Mouse (Mus musculus) fat pad, adult 2 months (tissue): ENCODE measurements around the gene Psmb7.

Experiments
- DNase-seq: peaks from one replicate; pipeline ENCODE4 v3.0.0-alpha.2; 2011; ENCODE audit warnings: low read depth, low spot score; ENCODE audit errors: extremely low read depth

Psmb7 gene

DNA sequence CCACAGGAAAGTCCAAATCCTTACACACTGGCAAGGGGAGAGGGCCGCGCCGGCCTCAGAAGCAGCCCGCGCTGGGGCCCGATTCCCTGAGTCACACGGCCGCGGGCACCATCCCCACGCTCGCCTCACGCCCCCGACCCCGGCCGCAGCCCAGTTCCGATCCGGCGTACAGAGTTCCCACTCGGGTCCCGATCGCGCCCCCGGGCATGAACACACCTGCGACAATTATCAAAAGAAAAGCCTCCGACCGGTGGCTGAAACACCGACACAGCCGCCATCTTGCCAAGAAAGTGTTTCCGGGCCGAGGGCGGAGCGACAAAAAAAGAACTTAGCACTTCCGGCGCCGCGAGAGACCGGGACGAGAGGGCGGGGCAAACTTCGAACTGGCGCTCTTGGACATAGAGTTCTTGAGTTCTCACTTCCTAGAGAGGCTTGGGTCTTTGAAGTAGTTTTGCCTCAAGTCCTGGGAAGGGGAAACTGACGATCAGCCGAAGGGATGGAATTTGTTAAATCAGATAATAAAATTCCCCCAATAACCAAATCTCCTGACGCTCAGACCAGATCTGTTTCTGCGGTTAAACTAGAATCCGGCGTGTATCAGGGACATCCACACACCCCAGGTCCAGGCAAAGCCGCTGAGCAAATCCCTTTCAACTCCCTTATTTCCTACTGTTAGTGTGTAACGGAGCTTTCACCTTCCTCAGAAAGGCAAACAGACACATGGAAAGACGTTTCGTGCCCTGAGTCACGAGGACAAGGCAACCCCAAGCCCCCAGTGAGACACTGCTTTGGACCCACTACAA, at the start of gene Psmb7:
Gene Psmb7 (minus strand): TSS at position 463 of the 803 bp plus-strand sequence.
- DNase-seq: peak; percentile 56

DNA sequence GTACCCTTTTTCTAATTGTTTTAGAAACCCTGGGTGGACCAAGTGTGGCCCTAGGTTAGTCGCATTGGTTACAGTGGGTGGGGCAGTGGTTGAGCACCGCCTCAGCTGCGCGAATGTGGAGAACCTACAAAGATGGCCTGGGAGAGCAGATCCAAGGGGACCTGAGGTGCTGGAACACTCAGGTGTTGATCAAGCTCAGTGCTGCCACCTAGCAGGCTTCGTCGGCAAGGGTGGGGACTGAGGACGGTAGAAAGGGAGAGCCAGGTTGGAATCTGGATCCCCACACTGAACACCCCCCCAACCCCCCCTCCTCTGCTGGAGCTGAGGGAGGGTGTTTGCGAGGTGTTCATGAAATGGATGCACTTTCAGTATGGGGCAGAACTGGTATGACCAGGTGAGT, 47.7 kb upstream of the Psmb7 start:
- DNase-seq: no peak

DNA sequence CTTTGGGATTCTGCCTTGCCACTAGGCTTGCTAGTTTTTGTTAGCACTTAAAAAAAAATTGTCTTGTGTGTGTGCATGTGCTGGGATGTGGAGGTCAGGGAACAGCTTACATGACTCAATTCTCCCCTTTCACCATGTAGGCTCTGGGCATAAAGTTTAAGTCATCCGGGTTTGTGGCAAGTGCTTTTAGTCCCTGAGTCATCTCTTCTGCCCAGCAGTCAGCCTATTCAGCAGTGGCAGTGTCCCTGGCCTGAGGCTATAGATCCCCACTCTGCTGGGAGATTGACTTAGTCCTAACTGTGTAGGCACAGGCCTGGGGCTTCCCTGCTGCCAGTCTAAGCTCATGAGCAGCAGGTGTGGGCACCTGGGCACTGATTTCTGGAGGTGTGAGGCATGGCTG, 46.0 kb upstream of the Psmb7 start:
- no peak for DNase-seq

DNA sequence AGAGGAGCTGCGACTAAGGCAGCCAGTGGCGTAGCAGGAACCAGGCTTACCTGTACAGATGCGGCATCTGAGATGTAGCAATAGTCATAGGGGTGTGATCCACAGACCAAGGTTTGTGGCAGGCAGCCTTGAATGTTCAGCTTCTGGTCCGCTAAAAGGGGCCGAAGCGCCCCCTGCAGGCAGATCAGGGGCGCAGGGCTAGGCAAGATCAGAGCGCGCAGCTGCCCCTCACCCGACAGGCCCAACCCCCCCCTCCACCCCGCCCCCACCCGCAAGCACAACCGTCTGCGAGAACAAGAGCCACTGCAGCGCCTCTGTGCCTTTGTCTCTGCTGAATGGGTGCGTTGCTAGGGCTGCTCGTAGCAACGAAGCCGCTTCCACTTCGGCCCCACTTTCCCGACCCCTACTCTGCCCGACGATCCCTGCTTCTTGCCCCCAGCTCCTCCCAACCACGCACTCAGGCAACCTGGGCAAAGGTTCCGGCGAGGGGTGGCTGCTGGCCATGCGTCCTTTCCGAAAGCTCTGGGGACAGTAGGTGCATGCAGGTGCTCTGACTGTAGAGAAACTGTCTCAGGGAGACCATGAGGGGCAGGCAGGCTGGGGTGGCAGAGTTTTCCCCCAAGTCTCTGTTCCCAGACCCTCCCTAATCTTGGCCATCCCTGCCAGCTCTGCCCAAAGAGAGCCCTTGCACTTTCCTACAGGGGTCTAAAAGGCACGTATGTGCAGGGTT, 45.1 kb upstream of the Psmb7 start:
- no peak for DNase-seq

DNA sequence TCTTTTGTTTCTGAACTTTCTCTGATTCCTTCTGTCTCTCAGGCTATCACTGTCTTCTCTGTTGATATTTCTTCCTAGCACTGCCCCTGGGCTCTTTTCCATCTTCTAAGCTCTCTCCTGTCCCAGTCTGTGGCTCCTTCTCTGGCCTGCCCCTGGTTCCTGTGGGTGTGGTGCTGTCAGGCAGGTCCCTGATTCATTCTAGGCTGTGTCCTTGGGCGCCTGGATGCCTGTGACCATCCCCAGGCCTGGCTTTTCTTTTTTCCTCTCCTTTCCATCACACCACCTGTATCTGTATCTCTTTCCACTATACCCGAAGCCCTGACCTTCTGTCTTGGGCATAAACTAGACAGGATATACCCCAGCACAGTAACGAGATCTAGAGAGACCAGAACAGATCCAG, 41.9 kb upstream of the Psmb7 start:
- DNase-seq: no peak

DNA sequence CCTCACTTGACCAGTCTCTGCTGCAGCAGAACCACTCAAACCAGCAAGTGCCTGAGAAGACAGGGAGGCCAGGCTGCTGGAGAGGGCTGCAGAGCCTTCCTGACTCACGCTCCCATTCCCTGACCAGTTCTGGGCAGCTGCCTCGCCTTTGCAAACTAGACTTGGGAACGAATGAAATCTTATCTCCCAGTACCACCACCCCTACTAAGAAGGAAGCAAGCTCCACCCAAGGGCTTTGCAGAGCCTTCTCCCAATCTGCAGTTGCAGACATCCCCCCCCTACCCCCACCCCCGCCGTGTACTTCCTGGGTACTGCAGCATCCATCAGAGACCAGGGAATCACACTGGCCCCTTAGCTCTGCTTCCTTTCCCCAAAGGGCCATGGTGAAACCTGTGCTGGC, 39.2 kb upstream of the Psmb7 start:
- DNase-seq: no peak

DNA sequence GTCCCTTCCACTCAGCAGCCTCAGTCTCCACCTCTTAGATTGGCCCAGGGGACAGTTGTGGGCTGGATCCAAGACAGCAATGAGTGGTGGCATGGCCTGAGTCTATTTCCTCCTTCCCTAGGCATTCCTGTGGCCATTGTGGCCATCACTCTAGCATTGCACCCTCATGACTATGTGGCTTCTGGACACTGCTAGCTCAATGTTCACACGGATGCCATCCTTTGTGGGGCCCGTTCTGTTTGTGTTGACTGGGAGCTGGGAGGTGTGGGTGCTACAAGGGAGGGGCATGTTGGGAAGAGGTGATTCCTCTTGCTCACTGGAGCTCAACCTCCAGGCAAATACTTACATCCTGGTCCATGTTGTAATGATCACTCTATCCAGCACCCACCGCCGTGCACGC, 38.3 kb upstream of the Psmb7 start:
- no peak for DNase-seq

DNA sequence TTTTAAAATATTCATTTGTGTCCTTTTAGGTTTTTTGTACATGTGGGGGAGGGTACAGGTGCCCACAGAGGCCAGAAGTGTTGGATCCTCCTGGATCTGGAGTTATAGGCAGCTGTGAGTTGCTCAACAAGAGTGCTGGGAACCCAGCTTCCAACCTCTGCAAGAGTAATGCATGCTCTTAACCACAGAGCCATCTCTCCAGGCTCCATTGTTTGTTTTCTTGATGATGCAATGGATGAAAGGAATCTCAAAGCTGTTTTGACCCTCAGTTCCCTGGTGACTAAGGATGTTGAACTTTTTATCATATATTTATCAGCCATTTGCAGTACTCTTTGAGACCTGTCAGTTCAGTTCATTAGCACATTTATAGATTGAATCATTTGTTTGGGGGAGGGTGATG, 35.1 kb upstream of the Psmb7 start:
- DNase-seq: no peak

DNA sequence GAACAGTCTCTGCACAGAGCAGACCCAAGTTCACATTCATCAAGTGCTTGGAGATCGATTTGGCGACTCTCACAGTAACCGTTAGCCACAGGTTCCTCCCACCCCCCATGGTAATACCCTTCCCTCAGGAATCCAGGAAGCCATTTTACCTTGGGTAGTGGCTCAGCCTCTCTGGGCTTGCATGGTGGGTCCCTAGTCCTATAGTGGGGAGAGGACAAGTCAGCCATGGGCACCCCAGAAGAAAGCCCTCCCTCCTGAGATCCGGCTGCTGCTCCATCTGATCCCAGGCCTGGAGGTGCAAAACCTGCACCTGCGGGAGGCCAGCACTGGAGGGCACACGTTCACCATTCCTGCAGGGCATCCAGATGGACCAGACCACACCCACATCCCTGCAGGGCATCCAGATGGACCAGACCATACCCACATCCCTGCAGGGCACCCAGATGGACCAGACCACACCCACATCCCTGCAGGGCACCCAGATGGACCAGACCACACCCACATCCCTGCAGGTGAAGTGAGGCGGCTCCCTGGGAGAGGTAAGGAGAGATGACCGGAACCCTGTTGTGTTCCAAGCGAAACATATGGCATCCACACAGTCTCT, 31.6 kb upstream of the Psmb7 start:
- DNase-seq: no peak

DNA sequence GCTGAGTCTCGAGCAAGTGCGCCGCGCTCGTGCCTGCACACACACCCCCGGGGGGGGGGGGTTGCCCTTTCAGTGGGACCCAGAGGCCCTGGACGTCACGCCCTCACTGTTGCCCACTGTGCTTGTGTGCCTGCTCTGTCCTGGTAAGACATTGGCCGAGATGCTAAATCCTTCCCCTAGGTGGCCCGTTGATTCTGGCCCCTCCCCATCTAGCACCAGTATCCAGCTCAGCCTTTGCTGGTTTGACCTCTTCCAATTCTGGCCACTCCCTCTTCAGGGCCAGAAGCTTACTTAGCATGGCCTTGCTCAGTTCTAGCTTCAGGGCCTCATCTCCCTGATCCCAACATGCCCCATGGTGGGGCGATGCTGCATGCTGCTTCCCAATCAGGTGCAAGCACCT, 28.6 kb upstream of the Psmb7 start:
- no peak for DNase-seq

DNA sequence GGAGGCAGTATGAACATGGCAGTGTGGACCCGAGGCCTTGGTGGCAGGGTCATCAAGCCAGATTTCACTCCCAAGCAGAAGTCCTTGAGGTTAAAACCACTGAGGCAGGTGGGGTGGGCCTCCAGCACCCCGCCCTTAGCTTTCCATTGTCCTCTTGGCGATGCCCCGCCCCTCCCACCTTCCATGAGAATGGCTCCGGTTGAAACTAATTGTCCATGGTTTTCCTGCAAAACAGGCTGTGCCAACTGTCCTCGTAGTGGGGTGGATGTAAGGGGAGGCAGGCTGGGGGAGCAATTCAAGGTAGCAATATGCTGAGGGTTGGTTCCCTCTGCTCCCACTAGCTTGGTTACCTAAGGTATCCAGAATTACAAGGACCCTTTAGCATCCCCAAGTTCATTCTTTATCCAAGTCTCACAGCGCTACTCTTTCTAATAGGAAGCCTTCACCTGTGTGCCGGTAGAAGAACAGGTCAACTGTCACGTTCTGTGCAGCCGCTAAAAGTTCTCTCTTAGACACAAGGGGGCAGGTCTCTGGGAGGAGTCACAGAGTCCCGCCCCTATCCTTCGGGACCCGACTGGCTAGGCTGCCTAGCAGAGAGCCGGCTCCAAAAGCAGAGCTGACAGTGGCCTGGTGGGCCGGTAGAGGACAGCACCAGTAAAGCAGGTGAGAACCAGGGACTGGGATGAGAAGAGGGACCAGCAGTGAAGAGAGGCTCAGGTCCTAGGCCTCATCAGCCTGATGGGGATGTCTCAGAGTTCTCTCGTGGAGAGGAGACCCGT, 25.1 kb upstream of the Psmb7 start:
- no peak for DNase-seq

DNA sequence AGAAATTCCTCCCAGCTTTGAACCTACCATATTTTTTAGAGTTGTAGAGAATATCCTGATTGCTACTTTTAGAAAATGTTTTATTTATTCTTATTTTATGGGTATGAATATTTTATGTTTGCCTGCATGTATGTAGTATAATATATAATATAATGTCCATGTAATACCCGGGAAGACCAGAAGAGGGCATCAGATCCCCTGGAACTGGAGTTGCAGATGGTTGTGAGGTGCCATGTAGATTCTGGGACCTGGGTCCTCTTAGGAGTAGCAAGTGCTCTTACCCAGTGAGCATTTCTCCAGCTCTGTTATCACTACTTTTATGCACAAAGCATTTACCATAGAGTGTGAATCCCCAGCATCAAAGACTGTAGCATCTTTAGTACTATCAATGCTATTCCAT, 17.5 kb upstream of the Psmb7 start:
- no peak for DNase-seq

DNA sequence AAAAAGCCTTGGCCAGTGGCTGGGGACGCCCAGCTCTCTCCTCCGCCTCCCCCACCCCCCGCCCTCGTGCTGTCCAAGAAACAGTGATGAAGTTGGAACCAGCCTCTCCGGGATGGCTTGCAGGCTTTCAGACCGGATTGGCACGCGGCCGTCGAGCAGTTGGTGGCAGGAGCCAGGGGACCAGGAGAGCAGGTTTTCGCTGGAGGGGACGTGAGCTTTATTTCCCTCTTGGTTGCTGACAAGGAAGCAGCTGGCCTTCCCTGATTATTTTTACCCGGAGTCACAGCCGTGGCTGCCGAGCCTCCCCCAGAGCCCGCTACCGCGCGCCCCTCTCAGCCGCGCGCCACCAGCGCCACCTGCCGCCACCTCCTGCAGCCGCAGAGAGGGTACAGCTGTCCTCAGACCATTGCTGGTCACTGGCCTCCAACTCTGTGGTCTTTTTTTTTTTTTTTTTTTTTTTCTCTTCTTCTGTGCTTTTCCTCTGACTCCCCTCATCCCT, 14.5 kb upstream of the Psmb7 start:
- no peak for DNase-seq

DNA sequence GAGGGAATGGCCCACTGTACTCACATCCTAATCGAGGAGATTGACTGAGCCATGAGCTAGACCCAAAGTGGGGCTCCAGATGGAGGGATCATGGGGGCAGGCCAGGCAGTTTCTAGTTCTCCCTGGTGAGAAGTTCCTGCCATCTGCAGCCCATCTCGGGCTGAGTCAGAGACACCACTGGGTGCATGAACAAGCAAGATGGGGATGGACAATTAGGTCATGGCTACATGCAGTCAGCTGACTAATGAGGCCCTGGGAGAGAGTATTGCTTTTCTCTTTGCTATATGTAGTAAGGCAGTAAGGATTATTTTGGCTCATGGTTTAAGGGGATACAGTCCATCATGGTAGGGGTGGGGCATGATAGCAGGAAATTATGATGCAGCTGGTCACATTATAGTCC, 9.8 kb upstream of the Psmb7 start:
- no peak for DNase-seq

DNA sequence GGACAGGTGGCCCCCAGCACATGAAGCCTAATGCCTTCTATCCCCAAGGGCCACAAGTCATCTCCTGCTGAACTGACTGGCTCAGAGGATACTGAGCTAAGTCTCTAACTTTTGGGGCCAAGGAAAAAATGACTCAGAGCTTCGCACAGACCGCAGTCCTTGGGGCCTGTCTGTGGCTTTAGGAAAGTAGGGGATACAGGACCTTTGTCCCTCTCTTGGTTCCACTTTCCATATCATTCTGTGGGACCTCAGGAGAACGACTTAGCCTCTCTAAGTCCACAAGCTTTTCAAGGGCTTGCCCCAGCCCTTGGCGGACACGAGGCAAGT, 9.4 kb upstream of the Psmb7 start:
- DNase-seq: no peak

DNA sequence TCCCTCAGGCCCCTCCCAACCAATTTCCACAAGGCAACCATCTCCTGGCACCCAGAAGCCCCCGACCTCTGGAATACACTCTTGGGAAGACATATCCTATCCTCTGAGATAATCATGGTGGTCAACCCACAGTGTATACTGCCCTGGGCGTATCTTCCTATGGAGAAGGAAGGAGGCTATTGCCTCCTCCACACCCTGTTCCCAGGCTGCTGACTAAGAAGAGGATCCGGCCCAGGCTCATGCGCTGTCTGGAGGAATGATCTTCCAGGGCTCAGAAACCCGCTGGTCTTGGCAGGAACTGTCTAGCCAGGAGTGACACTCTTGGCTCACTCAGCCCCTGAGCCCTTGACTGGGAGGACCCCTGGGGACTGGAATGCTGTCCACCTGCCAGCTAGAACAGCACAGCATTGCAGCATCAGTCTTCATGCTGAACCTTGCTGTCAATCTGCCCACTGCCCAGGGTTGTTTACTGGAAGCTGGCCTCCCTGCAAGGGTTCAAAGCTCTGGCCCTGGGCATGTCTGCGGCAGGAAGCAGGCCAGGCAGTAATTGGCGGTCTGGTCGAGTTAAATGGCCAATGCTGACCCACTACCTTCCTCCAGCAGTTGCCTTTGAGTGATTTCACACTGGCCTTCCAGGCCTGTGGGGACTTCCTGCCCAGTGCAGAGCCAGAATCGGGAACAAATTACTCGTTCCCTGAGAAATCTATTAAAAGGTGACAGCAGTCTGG, 8.8 kb upstream of the Psmb7 start:
- no peak for DNase-seq

DNA sequence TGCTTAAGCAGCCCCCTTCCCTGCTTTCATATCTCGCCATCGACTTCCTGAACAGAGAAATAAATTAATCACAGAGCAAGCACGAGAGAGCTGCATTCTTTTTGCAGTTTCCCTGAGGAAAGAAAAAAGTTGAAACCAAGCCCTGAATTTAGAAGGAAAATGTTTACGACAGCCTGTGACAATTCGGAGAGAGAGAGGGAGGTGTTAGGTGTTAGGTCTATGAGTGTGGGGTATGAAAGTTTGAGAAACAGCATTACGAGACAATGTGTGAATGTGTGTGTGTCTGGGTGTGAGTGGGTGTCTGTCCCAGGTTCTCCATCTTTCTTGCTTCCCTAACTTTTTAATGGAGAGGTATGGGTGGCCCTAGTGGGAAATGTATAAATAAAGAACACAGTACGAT, 8.2 kb upstream of the Psmb7 start:
- DNase-seq: no peak

DNA sequence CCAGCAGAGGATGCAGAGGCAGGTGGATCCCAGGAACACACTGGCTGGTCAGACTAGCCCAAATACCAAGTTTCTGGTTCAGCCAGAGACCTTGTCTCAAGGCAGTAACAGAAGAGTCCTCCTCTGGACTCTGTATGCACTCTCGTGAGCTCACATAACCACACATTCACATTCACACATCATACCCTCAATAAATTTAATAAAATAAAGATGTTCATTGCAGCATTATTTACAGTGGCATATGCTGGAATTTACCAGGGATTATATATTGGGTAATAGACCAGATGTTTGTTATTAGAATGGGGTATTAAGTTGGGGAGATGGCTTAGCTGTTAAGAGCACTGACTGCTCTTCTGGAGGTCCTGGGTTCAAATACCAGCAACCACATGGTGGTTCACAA, 6.5 kb upstream of the Psmb7 start:
- no peak for DNase-seq

DNA sequence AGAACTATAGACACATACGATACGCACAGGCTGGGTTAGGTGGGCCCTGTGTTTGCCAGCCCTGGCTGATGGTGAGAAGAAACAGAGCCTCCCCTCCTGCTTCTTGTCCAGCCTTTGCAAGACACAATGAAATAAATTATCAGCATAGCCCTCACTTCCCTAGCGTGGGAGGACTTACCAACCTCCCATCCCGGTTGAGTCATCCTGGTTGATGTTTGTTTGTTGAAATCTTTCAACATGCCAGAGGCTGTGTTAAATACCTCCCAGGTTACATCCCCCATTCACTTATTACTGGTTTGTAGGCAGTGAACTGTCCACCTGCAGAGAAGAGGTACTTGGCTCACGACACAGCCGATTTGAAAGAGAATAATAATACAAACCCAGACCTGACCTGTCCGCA, 3.8 kb upstream of the Psmb7 start:
- DNase-seq: no peak

DNA sequence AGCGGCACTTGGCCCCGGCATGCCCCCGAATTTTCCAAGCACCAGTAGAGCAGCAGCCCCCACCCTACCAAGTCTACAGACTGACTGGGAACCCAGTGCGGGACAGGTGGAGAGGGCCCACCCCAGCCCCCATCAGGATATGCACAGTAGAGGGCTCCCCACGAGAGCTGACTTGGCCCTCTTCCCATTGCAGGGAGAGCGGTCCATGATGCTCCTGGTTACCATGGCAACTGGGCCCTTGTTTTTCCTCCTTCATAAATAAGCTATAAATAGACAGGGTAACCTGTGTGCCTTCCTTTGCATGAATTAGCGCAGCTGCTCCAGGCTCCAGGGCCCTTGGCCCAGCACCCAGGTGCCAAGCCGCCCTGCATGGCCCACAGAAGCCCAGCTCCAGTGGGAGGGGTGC, 3.3 kb upstream of the Psmb7 start:
- DNase-seq: no peak

DNA sequence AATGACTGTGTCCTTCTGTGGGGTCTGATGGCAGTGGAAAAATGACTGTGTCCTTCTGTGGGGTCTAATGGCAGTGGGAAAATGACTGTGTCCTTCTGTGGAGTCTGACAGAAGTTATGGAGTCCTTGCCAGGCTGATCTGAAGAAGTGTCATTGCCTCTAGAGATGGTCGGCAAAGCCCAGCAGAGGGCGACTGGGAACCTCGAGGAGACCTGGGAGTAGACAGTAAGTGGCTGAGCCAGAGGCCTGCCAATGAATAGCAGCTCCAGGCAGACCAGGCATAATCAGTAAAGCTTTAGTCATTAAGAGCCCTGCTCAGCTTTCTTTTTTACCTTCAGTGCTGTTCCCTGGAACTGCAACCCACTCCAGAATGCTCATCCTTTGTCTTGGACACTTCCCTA, 2.0 kb upstream of the Psmb7 start:
- DNase-seq: no peak
